Mouse (Mus musculus) liver, embryonic 15.5 days (tissue): ENCODE results near the gene Lmo4. TPM values are rescaled to one million over a fixed set of nuclear protein-coding genes. Genes with fewer than 3 reads are reported as not detected.

Experiments used
- ATAC-seq: fragments of 200-750 bp; cut with Nextera tagmentation; 2 replicates; pipeline ENCODE4 v1.8.0; 2017; ENCODE audit warnings: moderate number of reproducible peaks, mild to moderate bottlenecking, moderate library complexity; ENCODE audit not compliant: insufficient read depth
- H3K27ac ChIP-seq: fragments of 300-500 bp; sonication (generic); replicated peaks from 2 replicates; pipeline ENCODE4 v1.5.1; 2015; ENCODE audit warnings: mild to moderate bottlenecking, inconsistent platforms
- H3K27me3 ChIP-seq: fragments of 300-500 bp; sonication (generic); 2 replicates; pipeline ENCODE4 v1.6.1; 2015; ENCODE audit warnings: mild to moderate bottlenecking, inconsistent platforms
- H3K36me3 ChIP-seq: fragments of 300-500 bp; sonication (generic); replicated peaks from 2 replicates; pipeline ENCODE4 v1.6.1; 2015; ENCODE audit warnings: moderate library complexity, mild to moderate bottlenecking, inconsistent platforms
- H3K4me1 ChIP-seq: fragments of 300-500 bp; sonication (generic); replicated peaks from 2 replicates; pipeline ENCODE4 v1.6.1; 2015; ENCODE audit warnings: inconsistent platforms
- H3K4me2 ChIP-seq: fragments of 300-500 bp; sonication (generic); 2 replicates; pipeline ENCODE4 v1.6.1; 2015; ENCODE audit warnings: moderate library complexity, mild to moderate bottlenecking, inconsistent platforms
- H3K4me3 ChIP-seq: fragments of 300-500 bp; sonication (generic); replicated peaks from 2 replicates; pipeline ENCODE4 v1.5.1; 2015; ENCODE audit warnings: mild to moderate bottlenecking, inconsistent platforms
- H3K9ac ChIP-seq: fragments of 300-500 bp; sonication (generic); 2 replicates; pipeline ENCODE4 v1.6.1; 2015; ENCODE audit warnings: moderate library complexity, mild to moderate bottlenecking, inconsistent platforms
- H3K9me3 ChIP-seq: fragments of 300-500 bp; sonication (generic); replicated peaks from 2 replicates; pipeline ENCODE4 v1.6.1; 2016; ENCODE audit warnings: inconsistent platforms
- WGBS: fragments of 180-500 bp; shearing (Covaris S2); methylation state at CpG from one replicate; pipeline ENCODE4 v1.1.7; 2015; ENCODE audit warnings: mixed read lengths; ENCODE audit not compliant: insufficient replicate concordance; 5-methylcytosine and 5-hydroxymethylcytosine counted together
- polyA plus RNA-seq: library from polyadenylated mRNA; unstranded; fragments of >200 nt; fragmentation: Nextera tagmentation; extraction: Ambion mirVana; gene quantifications from 2 replicates; pipeline ENCODE4 v1.2.1, GENCODE M21; 2015

Lmo4 gene
- polyA plus RNA-seq, 1 experiment from 2014 or later = 12.8 TPM

- ATAC-seq = no peak
- 64% methylated on average over 7 of the region's 7 CpGs for WGBS
- no peaks in the 10 kb centered on the region for H3K4me1 ChIP-seq
- H3K4me2 ChIP-seq = no peak overlapping the region
- no peak overlapping the region for H3K27ac ChIP-seq
- no peak overlapping the region for H3K9ac ChIP-seq
- no peaks in the 10 kb centered on the region for H3K36me3 ChIP-seq
- H3K4me3 ChIP-seq = no peak overlapping the region
- no peaks in the 10 kb centered on the region for H3K27me3 ChIP-seq
- no peaks in the 10 kb centered on the region for H3K9me3 ChIP-seq
Measured at GRCm38 (mm10) chr3:144229312-144229711, 24.3 kb upstream of the Lmo4 start.

- Histone ChIP-seq H3K27ac (no peak overlapping the region), H3K4me3 (no peak overlapping the region), H3K4me1 (no peaks in the 10 kb centered on the region), H3K9ac (no peak overlapping the region), H3K27me3 (no peaks in the 10 kb centered on the region), H3K36me3 (no peaks in the 10 kb centered on the region), H3K4me2 (no peak overlapping the region), H3K9me3 (no peaks in the 10 kb centered on the region)
- ATAC-seq = no peak
- 48% methylated on average over 9 of the region's 9 CpGs for WGBS
Measured at GRCm38 (mm10) chr3:144225456-144226240, 20.6 kb upstream of the Lmo4 start.

GRCm38 (mm10) chr3:144224594-144224993 lies 19.6 kb upstream of the Lmo4 start:
- Histone ChIP-seq H3K4me3 (no peak overlapping the region), H3K36me3 (no peaks in the 10 kb centered on the region), H3K4me2 (no peak overlapping the region), H3K4me1 (no peaks in the 10 kb centered on the region), H3K9me3 (no peaks in the 10 kb centered on the region), H3K27ac (no peak overlapping the region), H3K9ac (no peak overlapping the region), H3K27me3 (no peaks in the 10 kb centered on the region)
- no peak for ATAC-seq
- 65% methylated on average over 7 of the region's 7 CpGs for WGBS

- no peak overlapping the region for H3K27ac ChIP-seq
- no peak overlapping the region for H3K4me2 ChIP-seq
- H3K4me1 ChIP-seq = no peaks in the 10 kb centered on the region
- no peaks in the 10 kb centered on the region for H3K36me3 ChIP-seq
- H3K9me3 ChIP-seq = no peaks in the 10 kb centered on the region
- 80% methylated on average over 20 of the region's 20 CpGs for WGBS
- H3K4me3 ChIP-seq = no peak overlapping the region
- H3K27me3 ChIP-seq = no peaks in the 10 kb centered on the region
- no peak overlapping the region for H3K9ac ChIP-seq
- ATAC-seq = no peak
Measured at GRCm38 (mm10) chr3:144223377-144224105, 18.5 kb upstream of the Lmo4 start.

- WGBS = 67% methylated on average over 9 of the region's 9 CpGs
- no peak overlapping the region for H3K9ac ChIP-seq
- no peaks in the 10 kb centered on the region for H3K9me3 ChIP-seq
- H3K4me2 ChIP-seq = no peak overlapping the region
- H3K4me3 ChIP-seq = no peak overlapping the region
- no peaks in the 10 kb centered on the region for H3K4me1 ChIP-seq
- H3K27me3 ChIP-seq = no peaks in the 10 kb centered on the region
- no peak for ATAC-seq
- H3K36me3 ChIP-seq = no peaks in the 10 kb centered on the region
- no peak overlapping the region for H3K27ac ChIP-seq
Measured at GRCm38 (mm10) chr3:144222381-144222780, 17.4 kb upstream of the Lmo4 start.

GRCm38 (mm10) chr3:144207498-144207897 lies 2.5 kb upstream of the Lmo4 start:
- Histone ChIP-seq H3K4me2 (no peak overlapping the region), H3K9me3 (no peaks in the 10 kb centered on the region), H3K27me3 (peaks cover 13% of the 10 kb centered on the region; the same call in 1 of the 2 replicates), H3K27ac (no peak overlapping the region), H3K4me3 (no peak overlapping the region), H3K36me3 (no peaks in the 10 kb centered on the region), H3K4me1 (peaks cover 24% of the 10 kb centered on the region), H3K9ac (no peak overlapping the region)
- WGBS = 35% methylated on average over 5 of the region's 5 CpGs
- no peak for ATAC-seq

GRCm38 (mm10) chr3:144206942-144207341 lies 1.9 kb upstream of the Lmo4 start:
- Histone ChIP-seq H3K36me3 (no peaks in the 10 kb centered on the region), H3K4me2 (no peak overlapping the region), H3K9me3 (no peaks in the 10 kb centered on the region), H3K4me3 (no peak overlapping the region), H3K27ac (no peak overlapping the region), H3K9ac (no peak overlapping the region), H3K4me1 (peaks cover 26% of the 10 kb centered on the region), H3K27me3 (peaks cover 13% of the 10 kb centered on the region; the same call in 1 of the 2 replicates)
- WGBS = 79% methylated on average over 1 of the region's 1 CpGs
- ATAC-seq = no peak

- Histone ChIP-seq H3K4me2 (peak overlapping the region; percentile 95), H3K4me1 (peaks cover 33% of the 10 kb centered on the region), H3K9ac (peak overlapping the region; percentile 77; the same call in 1 of the 2 replicates), H3K36me3 (no peaks in the 10 kb centered on the region), H3K9me3 (no peaks in the 10 kb centered on the region), H3K27ac (peak overlapping the region; percentile 89; the same call in 1 of the 2 replicates), H3K4me3 (peak overlapping the region; percentile 75), H3K27me3 (peaks cover 13% of the 10 kb centered on the region; the same call in 1 of the 2 replicates)
- WGBS = 20% methylated on average over 3 of the region's 3 CpGs
- no peak for ATAC-seq
Measured at GRCm38 (mm10) chr3:144206261-144206660, 1.2 kb upstream of the Lmo4 start.

- Histone ChIP-seq H3K4me3 (peak overlapping the region; percentile 75), H3K27ac (peak overlapping the region; percentile 89), H3K36me3 (no peaks in the 10 kb centered on the region), H3K27me3 (peaks cover 13% of the 10 kb centered on the region; the same call in 1 of the 2 replicates), H3K4me2 (peak overlapping the region; percentile 95), H3K9me3 (no peaks in the 10 kb centered on the region), H3K9ac (peak overlapping the region; percentile 77), H3K4me1 (peaks cover 39% of the 10 kb centered on the region)
- ATAC-seq = peak; percentile 73
- WGBS = under 1% methylated on average over 69 of the region's 69 CpGs
Measured at GRCm38 (mm10) chr3:144205351-144206153, 532 bp upstream of the Lmo4 start.

GRCm38 (mm10) chr3:144203988-144204412 lies 1.0 kb downstream of the Lmo4 start:
- Histone ChIP-seq H3K9ac (peak overlapping the region; percentile 77), H3K27ac (peak overlapping the region; percentile 89), H3K4me1 (peaks cover 55% of the 10 kb centered on the region), H3K36me3 (no peaks in the 10 kb centered on the region), H3K27me3 (peaks cover 13% of the 10 kb centered on the region; the same call in 1 of the 2 replicates), H3K4me3 (peak overlapping the region; percentile 75), H3K9me3 (no peaks in the 10 kb centered on the region), H3K4me2 (peak overlapping the region; percentile 95)
- WGBS = under 1% methylated on average over 5 of the region's 5 CpGs
- no peak for ATAC-seq
